Mouse (Mus musculus): ENCODE data around the gene Tmem17.
A peak's percentile ranks its signal among the peaks of the same experiment; 100 is the strongest.

The Tmem17 gene

DNA sequence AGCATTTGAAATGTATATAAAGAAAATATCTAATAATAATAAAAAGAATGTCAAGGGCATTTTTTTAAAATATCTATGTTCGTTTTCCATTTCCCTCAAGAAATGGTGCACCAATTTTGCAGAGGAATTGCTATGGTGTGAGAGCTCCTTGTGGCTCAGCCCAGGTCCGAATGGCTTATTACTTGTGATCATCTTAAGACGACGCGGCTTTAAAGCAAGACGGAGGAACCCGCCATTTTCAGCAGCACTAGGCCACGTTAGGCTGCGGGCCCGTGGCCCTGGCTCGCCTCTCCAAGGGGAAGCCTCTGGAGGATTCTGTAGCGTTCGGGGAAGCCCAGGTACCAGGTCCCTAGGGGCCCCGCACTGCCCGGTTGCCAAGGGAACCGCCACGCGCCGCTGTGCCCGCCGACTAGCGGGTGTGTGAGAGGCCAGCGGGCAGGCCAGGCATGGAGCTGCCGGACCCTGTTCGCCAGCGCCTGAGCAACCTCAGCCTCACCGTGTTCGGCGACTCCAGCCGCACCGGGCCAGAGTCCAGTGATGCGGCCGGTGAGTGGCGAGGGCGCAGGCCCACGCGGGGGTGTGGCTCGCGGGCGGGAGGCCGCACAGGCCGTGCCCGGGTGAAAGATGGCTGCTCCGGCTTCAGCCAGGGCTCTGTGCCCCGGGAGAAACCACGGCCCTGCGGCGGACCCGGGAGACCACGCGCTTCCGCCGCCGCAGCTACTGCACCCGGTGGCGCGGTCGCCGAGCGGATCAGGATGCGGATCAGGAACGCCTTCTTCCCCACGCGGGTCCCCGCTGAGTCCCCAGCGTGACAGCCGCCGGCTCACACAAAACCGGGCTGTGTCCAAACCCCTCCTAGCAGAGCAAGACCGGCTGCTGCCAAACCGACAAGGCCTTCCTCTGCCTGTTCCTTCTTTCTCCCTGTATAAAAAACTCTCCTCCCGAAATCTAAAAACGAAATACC lies at the start of gene Tmem17:
Gene Tmem17 (plus strand): TSS at position 51 of the 964 bp plus-strand sequence.
- DNase-seq (ENCODE audit: low spot score in 2 of 2): peak; percentile 60 to 87

DNA sequence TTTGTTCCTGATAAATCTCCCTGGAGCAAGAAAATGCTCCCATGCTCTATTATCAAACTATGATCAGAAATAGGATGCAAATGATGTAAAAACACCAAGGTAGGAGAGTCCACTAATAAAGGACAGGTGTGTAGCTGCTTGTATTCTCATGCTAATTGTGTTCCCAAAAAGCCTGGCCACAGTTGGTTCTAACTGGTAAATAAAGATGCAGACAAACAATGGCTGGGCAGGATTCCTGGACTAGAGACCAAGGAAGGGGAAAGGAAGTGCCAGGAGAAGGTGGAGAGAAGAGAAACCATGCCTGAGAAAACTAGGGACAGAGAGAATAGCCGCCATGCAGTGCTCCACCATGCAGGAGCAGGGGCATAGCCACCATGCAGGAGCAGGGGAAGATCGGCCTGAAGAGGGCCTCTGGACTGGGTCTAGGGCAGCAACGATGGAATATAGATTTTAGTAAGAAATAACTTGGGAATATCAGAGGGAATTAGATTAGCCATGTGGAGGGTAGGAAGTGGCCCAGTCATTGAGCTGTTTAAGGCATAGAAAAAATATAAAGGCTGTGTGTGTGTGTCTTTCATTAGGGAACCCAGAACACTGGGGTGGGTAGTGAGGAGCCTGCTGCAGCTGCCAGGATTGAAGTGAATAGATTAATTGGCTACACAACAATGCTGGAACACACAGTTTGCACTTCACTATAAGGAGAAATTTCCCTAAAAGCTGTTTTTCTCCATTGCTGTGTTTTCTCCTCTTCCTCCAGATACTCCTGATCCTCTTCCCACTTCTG lies 31.9 kb upstream of the Tmem17 start:
- DNase-seq (ENCODE audit: low spot score in 2 of 2): no peak

DNA sequence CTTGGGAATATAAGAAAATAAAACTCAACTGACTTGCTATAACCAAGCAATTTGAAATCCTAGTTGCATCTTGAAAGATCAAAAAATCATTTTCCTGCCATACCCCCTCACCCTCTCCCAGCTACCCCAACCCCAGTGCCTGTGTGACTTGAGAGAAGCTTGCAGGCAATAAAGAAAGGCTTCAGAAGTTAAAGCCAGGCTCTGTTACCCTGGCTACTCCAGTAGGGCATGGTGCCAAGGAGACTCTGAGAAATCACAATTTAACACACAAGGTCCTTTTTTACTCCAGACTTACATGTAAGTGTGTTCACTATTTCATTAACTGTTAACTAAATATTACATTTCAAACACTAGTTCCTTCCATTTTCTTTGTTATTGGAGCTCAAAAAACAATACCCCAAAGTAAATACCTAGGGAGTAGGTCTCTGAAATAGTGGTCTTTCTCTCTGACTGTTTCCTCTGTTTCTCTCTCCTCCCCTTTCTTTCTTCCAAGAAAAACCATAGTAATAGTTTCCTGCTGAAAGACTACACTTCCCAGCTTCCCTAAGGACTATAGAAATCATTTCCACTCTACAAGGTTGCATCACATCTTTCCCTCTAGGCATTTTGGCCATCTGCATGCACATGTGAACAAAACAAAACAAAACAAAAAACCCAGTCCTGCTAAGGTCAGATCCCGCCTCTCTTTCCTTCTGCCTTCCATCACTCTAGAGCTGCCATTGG lies 30.1 kb upstream of the Tmem17 start:
- DNase-seq (ENCODE audit: low spot score in 2 of 2): no peak

DNA sequence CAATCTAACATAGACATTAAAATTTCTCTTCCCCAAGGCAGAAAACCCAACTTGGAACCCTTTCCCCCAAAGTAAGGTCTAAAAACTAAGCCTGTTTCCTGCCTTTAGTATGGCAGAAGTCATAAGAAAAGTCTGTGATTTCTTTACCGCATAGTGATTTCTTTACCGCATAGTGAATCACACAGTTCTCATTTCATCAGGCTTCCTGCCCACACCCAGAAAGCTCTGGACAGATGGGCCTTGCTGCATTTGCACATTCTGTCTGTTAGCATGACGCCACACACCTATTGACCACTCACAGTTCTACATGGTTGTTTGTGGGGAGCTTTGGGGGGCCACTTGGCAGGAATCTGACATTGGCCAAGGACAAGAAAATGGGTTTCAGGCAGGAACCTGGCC lies 29.5 kb upstream of the Tmem17 start:
- DNase-seq (ENCODE audit: low spot score in 2 of 2): no peak

GRCm38 (mm10) chr11:22493694-22494319 lies 18.1 kb upstream of the Tmem17 start:
- DNase-seq (ENCODE audit: low spot score in 2 of 2): no peak

- no peak for DNase-seq (ENCODE audit: low spot score in 2 of 2)
Observed at GRCm38 (mm10) chr11:22494941-22495340, 16.9 kb upstream of the Tmem17 start.

DNA sequence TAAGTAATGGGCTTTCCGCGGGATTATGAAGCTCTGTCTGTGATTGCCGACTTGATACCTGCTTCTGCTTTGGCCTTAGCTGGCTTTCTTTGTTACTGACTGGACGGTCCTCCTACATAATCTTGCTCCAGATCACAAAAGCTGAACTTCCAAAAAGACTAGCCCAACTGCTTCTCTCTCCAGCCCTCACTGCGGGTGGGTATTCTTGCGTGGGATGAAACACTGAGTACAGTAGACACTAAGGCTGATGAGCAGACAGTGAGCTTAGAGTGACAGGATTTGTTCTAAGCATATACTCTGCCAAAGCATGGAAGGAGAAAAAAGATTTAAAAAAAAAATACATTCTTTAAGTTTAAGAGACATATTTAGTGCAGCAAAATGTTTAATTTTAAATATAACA lies 12.5 kb upstream of the Tmem17 start:
- DNase-seq (ENCODE audit: low spot score in 2 of 2): peak in 1 of 2 experiments; percentile 16

DNA sequence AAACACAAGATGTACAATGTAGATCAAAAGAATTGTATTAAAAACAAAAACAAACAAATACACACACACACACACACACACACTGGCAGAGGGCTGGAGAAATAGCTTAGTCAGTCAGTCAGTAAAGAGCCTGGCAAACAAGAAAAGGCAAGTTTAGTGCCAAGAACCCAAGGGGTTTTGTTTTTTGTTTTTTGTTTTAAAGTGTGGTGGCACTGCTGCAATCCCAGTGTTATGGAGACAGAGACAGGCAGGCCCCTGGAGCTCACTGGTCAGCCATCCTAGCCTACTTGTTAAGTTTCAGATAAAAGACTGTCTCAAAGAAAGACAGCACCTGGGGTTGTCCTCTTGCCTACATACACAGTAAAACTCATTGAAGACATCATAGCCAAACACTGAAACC lies 12.0 kb upstream of the Tmem17 start:
- no peak for DNase-seq (ENCODE audit: low spot score in 2 of 2)

- no peak for DNase-seq (ENCODE audit: low spot score in 2 of 2)
Observed at GRCm38 (mm10) chr11:22500771-22501566, 10.9 kb upstream of the Tmem17 start.

- no peak for DNase-seq (ENCODE audit: low spot score in 2 of 2)
Observed at GRCm38 (mm10) chr11:22513075-22513474, 1.2 kb downstream of the Tmem17 start.

DNA sequence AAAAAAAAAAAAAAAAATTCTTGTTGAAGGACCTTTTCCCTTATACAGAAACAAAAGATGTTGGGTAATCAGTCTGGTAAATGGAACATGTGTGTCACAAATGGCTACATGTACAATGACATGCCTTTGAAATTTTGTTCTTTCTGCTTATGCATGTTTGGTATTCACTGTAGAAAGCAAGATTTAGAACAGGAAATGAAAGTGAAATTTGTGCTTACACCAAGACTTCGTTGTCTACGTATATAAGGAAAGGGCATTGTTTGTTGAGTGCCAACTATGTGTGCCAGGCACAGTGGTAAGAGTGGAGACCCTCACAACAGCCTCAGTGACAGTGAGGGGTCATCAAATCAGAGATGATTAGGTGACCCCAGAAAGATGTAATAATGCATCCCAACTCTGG lies 3.2 kb downstream of the Tmem17 start:
- DNase-seq (ENCODE audit: low spot score in 2 of 2): no peak

DNA sequence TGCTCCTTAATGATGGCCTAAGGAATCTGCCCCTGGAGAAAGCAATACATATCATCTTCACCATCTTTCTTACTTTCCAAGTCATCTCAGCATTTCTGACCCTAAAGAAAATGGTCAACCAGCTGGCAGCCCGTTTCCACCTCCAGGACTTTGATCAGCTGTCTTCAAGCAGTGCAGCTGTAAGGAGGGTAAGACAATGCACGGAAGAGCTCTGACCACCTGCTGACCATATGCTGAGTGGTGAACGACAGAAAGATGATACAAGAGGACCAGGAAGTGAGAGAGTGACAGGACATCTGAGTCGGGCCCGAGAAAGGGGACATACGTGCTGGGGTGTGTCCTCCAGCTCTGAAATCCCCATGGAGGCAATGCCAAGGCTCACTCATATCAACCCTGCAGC lies 6.6 kb downstream of the Tmem17 start:
- DNase-seq (ENCODE audit: low spot score in 2 of 2): no peak

DNA sequence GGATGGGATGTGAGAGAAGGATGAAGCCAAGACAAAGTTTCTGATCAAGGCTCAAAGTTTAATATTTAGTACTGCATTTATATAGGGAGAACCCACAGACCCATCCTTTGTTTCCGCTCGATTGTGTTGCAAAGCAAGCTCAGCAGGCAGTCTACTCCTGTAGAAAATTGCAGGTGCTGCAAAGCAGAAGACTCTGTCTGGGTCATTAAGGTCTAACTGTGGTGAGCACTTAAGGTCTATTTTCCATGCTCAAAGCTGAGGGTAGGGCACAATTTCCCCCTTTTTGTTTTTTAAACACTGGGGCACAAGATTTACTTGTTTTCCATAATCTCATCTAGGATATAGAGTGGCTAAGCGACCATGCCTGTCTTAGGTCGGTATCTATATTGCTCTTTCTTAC lies 8.4 kb downstream of the Tmem17 start:
- no peak for DNase-seq (ENCODE audit: low spot score in 2 of 2)

- no peak for DNase-seq (ENCODE audit: low spot score in 2 of 2)
Observed at GRCm38 (mm10) chr11:22524606-22525005, 12.7 kb downstream of the Tmem17 start.

GRCm38 (mm10) chr11:22540600-22540999 lies 28.7 kb downstream of the Tmem17 start:
- DNase-seq (ENCODE audit: low spot score in 2 of 2): no peak

- DNase-seq (ENCODE audit: low spot score in 2 of 2): no peak
Observed at GRCm38 (mm10) chr11:22560061-22560460, 48.2 kb downstream of the Tmem17 start.

DNA sequence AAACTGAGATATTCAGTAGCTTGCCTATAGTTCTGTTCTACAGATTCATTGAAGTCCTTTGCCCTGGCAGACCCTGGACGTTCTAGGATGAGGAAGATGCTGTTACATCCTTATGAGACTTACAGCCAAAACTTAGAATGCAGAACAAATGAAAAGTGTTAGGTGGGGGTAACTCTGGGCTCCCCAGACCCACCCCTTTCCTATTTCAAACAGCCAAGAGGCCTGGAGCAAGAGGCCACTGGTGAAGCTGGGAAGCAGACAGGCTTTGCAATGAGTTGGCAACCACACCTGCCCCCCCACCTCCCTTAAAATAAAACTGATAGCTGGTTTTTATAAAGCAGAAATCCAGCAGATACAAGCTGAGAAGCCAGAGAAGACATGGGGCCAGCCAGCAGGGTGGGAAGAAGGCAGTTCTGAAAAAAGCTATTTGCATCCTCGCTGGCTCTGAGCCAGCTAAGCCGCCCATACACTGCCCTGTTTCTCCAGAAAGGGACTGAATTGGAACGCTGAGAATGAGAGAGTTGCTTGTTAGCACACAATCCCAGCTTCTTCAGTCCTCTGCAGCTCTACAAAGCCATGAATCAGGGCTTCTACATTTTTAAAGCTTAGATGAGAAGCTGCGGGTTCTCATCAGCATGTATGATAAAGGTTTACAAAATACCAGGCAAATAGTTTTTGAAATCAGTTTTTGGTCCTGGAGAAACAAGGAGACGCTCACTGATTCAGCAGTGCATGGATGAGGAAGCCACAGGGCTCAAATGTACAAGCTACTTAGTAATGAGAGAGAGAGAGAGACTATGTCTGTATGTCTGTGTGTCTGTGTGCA lies 48.8 kb downstream of the Tmem17 start:
- peak; percentile 70 to 93 for DNase-seq (ENCODE audit: low spot score in 2 of 2)

- no peak for DNase-seq (ENCODE audit: low spot score in 2 of 2)
Observed at GRCm38 (mm10) chr11:22561329-22561592, 49.4 kb downstream of the Tmem17 start.

GRCm38 (mm10) chr11:22563706-22564105 lies 51.8 kb downstream of the Tmem17 start:
- no peak for DNase-seq (ENCODE audit: low spot score in 2 of 2)

DNA sequence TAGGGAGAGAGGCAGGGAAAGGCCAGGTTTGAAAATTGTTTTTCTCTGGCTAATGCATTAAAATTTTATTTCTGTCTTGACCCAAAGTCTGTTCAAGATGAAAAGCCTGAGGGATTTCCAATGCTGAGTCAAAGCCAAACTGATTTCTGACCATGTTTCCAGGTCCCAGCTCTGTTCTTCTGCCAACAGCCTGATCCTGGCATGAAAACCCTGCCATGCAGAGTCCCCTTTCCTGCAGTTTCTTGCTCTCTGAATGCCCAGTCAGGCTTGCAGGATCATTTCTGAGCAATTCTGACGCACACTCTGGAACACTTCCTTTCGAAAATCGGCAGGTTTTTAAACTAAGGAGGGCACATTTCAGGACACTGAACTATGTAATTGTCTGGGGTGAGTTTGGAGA lies 52.8 kb downstream of the Tmem17 start:
- no peak for DNase-seq (ENCODE audit: low spot score in 2 of 2)
